Mouse (Mus musculus) left cerebral cortex, postnatal 36 days (tissue): ENCODE measurements around the gene Olfr605. TPM values are rescaled to one million over a fixed set of nuclear protein-coding genes. Genes with fewer than 3 reads are reported as not detected.
"Not testable (repeated sequence)": the region's sequence is repeated elsewhere in the genome, so short reads cannot be mapped to it uniquely, and the experiment has no call there.

Experiments used
- DNase-seq, 2 experiments: peaks; one replicate each; pipeline ENCODE4 v3.0.0; 2021 to 2022; ENCODE audit warnings: low spot score in 2 of 2, mixed read lengths in 1 of 2
- intact Hi-C: fragments of 180-260 bp; cut with DNase I; formaldehyde crosslinking; loops from one replicate; pipeline ENCODE4 v1.15.1; 2025
- microRNA-seq: library from miRNA; unstranded; fragments of <30 nt; microRNA quantifications from one replicate; pipeline ENCODE4 v1.2.0, GENCODE M21; 2022
- total RNA-seq, 2 experiments: library from RNA; stranded (reverse); gene quantifications; 2 replicates each; pipeline ENCODE4 v1.2.3; 2021

Gene Olfr605
- not detected for total RNA-seq

DNA sequence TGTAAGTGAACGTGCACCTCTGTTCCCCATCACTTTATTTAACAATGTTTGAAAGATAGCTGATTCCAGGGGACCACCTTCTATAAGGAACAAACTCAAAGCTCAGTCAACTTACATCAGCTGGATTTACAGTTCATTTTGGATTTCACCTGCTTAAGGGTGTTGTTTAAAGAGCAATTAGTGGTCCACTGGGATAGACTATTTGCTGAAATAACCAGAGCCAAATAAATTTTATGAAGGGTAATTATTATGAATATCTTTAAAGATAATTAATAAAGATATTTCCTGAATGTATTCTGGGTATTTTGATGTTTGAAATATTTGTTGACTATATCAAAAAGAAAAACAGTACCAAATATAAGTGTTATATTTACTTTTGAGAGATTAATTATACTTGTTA lies at the start of gene Olfr605:
Gene Olfr605, minus strand, starts transcription at position 101 of the 400 bp plus-strand sequence.
- intact Hi-C loops, result no loop called here

DNA sequence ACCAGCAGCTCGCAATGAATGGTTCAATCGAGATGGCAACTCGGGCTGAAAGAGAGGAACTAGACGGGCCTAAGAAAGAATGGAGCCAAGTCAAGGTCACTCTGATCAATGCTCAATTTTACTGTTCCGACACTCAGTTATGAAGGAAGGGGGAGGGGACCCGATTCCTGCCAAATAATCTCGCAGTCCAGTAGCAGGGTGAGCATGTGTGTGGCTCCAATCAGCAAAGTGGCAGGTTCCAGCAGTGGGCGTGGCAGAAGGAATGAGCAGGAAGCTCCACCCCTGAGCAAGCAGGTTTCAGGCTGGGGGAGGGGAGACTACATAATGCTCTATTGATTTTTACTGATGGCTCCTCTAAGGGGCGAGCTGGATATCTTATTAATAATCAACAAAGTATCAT lies 31.9 kb upstream of the Olfr605 start:
- DNase-seq, intact Hi-C loops: not testable (repeated sequence)

More for the DNA sequence above, at the start of gene Olfr605:
- DNase-seq, result no peak

DNA sequence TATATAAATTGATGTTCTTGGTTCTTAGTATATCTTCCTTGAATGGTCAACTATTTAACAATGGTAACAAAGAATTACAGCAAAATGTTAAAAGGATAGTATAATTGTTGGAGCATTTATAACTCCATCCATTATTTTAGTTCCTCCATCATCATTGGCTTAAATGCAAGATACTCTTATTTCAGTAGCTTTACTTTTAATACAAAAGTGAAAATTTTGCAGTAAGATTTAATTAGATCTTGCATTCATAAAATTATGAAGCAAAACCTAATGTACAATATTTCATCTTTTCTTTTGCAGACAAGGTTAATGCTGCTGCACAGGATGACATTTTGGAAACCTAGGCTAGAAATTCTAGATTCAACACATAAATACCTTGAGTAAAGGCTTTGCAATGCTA lies 24.3 kb upstream of the Olfr605 start, which contains the start of gene Olfr608:
Gene Olfr608, plus strand, starts transcription at position 301 of the 400 bp plus-strand sequence.
- intact Hi-C loops, result no loop called here
- DNase-seq, result no peak

DNA sequence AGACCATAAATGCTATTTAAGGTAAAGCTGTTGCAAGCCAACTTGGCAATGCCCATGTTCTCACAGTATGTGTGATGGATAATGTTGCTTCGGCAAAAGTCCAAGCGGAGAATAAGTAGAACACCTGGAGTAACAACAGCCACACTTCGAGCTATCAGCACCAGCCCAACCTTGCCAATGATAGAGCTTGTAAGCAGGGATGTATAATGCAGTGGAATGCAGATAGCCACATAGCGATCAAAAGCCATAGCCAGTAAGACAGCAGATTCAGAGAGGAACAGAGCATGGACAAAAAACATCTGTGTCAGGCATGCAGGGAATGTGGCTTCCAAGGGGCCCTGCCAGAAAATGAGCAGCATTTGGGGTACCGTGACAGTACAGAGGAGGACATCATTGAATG lies 15.4 kb upstream of the Olfr605 start:
- no peak for DNase-seq
- intact Hi-C loops, result no loop called here

DNA sequence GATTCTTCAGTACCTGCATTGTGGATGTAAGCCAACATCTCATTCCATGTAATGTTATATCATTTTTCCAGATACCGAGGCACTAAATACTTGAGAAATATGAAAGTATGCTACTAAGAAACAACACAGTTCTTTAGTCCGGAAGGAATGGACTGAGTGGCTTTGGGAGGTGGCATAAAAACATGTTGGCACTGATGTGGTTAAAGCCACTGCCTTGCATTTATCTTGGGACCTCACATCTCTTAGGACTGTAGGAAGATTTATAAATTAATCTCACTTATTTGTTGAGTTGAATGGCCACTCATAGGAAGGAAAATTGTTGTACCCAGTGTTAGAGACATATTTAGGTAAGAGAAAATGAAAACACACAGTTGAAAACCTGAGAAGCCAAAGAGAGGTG lies 3.5 kb upstream of the Olfr605 start, which contains the start of gene Olfr606:
Gene Olfr606, plus strand, starts transcription at position 301 of the 400 bp plus-strand sequence.
- intact Hi-C loops, result no loop called here
- no peak for DNase-seq

DNA sequence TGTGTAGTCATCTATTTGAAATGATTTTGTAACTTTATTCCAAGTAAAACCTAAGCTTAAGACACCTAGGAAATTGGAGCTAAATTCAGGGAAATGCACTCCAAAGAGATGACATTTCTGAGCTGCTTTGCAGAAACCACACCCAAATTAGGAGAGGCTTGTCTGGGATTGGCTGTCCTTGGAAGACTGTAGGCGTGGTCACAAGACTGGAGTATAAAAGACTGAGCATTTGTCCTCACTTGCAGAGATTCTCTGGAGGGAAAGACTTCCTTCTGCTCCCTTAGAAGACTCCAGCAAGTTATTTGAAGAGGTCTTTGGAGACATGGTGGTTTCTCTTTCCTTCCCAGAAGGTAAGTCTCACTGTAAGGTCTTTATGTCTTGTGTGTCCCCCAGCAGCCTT lies 30.5 kb downstream of the Olfr605 start, which contains the start of gene Usp17lc:
Gene Usp17lc, plus strand, starts transcription at position 301 of the 400 bp plus-strand sequence.
- intact Hi-C loops, result loop anchor here (5.0 kb wide), 1 partner anchor 167 kb away; no protein-coding TSS in a partner anchor
- DNase-seq, result not testable (repeated sequence)

DNA sequence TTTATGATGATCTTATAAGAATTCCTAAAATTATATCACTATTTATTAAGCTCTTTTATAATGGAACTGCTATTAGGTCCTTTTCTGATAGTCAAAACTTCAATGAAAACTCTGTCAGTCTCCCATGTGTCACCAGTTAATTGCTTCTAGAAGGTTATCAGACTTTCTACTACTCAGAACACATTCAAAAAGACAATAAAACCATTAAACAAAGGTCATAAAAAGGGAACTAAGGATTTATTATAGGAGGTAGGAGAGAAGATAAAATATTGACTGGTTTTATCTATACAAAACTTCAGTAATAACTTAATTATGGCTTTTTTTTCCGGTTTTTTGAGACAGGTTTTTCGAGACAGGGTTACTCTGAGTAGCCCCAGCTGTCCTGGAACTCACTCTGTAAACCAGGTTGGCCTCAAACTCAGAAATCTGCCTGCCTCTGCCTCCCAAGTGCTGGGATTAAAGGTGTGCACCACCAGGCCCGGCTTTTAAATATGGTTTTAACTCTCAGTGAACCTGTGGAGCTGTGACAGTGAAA lies 38.7 kb downstream of the Olfr605 start:
- intact Hi-C loops, DNase-seq: not testable (repeated sequence)

DNA sequence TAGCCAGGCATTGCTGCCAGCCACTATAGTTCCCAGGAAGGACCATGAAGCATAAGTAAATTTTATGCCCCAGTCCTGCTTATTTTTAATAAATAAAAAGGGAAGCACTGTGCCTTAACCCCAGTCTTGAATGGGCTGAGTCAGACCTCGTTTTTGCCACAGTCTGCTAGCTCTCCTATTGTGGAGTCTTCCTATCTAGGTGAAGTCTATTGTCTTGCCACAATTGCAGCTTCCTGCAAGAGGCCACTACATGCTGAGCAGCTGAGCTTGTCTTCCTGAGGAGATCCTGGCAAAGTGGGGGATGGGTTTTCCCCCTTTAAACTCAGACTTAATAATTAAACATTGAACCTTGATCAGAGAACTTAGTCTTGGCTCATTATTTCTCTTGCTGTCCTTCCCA lies 46.3 kb downstream of the Olfr605 start:
- DNase-seq, result no peak
- intact Hi-C loops, result no loop called here

DNA sequence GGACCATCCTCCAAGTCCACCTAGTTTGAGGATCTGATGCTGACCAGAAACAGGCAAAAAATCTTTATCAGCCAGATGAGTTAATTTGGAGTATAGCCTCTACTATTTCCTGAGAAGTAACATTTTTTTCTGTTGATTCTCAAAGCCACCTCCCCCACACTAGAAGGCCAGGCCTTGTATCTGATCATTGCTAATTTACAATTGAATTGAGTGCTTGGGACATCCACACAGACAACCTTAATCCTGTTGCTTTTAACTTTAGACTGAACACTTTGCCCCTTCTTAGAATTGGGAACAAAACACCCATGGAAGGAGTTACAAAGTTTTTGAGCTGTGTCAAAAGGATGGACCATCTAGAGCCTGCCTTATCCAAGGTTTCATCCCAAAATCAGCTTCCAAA lies 47.5 kb downstream of the Olfr605 start:
- intact Hi-C loops, result no loop called here
- DNase-seq, result no peak

Small RNA genes lying within 50 kb of the gene (microRNA-seq; reads per million reads assigned to microRNA genes)
- not detected for gene Gm25774

Other genes starting within 250 kb of the Olfr605 start
- gene Olfr593, start 233.6 kb downstream of the Olfr605 start, total RNA-seq, result not detected
- gene Olfr594, start 228.4 kb downstream of the Olfr605 start, total RNA-seq, result not detected
- gene Usp17ld, start 192.9 kb downstream of the Olfr605 start, total RNA-seq, result not detected
- not detected for gene Olfr596, start 139.8 kb downstream of the Olfr605 start, total RNA-seq
- not detected for gene Olfr597, start 129.1 kb downstream of the Olfr605 start, total RNA-seq
- not detected for gene Olfr598, start 121.9 kb downstream of the Olfr605 start, total RNA-seq
- gene Olfr599, start 109.5 kb downstream of the Olfr605 start, total RNA-seq, result not detected
- not detected for gene Olfr600, start 95.8 kb downstream of the Olfr605 start, total RNA-seq
- not detected for gene Olfr601, start 82.8 kb downstream of the Olfr605 start, total RNA-seq
- gene Olfr603, start 59.3 kb downstream of the Olfr605 start, total RNA-seq, result not detected
- gene Usp17lc, start 30.4 kb downstream of the Olfr605 start, total RNA-seq, result not detected
- not detected for gene Olfr606, start 3.6 kb upstream of the Olfr605 start, total RNA-seq
- not detected for gene Olfr607, start 18.7 kb upstream of the Olfr605 start, total RNA-seq
- not detected for gene Olfr608, start 24.4 kb upstream of the Olfr605 start, total RNA-seq
- gene Olfr609, start 52.6 kb upstream of the Olfr605 start, total RNA-seq, result not detected
- not detected for gene Olfr610, start 66.7 kb upstream of the Olfr605 start, total RNA-seq
- not detected for gene Olfr611, start 75.4 kb upstream of the Olfr605 start, total RNA-seq
- gene Olfr612, start 97.3 kb upstream of the Olfr605 start, total RNA-seq, result not detected
- not detected for gene Olfr613, start 102.6 kb upstream of the Olfr605 start, total RNA-seq
- gene Olfr615, start 110.6 kb upstream of the Olfr605 start, total RNA-seq, result not detected
- gene Olfr616, start 123.7 kb upstream of the Olfr605 start, total RNA-seq, result not detected
- not detected for gene Olfr617, start 127.6 kb upstream of the Olfr605 start, total RNA-seq
- not detected for gene Olfr618, start 144.7 kb upstream of the Olfr605 start, total RNA-seq
- gene Olfr619, start 155.1 kb upstream of the Olfr605 start, total RNA-seq, result not detected
- gene Olfr620, start 167.1 kb upstream of the Olfr605 start, total RNA-seq, result not detected
- not detected for gene Olfr622, start 197.3 kb upstream of the Olfr605 start, total RNA-seq
- not detected for gene Olfr623, start 218.3 kb upstream of the Olfr605 start, total RNA-seq
- under 1 TPM in 1 of 2 experiments, not detected in 1; 0.07 TPM for gene Olfr624, start 225.8 kb upstream of the Olfr605 start, total RNA-seq
- not detected for gene Olfr625-ps1, start 237.3 kb upstream of the Olfr605 start, total RNA-seq